Mouse (Mus musculus) heart, adult 2 months (tissue): ENCODE results near the gene Nploc4.

Experiments
- CTCF ChIP-seq: fragments of 200-600 bp; IDR thresholded peaks from 2 replicates; pipeline ENCODE4 v1.8.1; 2022; ENCODE audit warnings: antibody characterized with exemption, mild to moderate bottlenecking, moderate library complexity
- EP300 ChIP-seq: fragments of 200-500 bp; IDR thresholded peaks from 2 replicates; pipeline ENCODE4 v1.6.1; 2011; ENCODE audit warnings: low read depth, low read length, control low read depth; ENCODE audit not compliant: insufficient read depth
- POLR2A ChIP-seq: fragments of 200-500 bp; IDR thresholded peaks from 2 replicates; pipeline ENCODE4 v1.6.1; 2011; ENCODE audit warnings: mild to moderate bottlenecking, low read depth, low read length, control low read depth; ENCODE audit not compliant: insufficient read depth

- TF ChIP-seq POLR2A (no peak), CTCF (no peak), EP300 (no peak)
These were observed 46.0 kb upstream of the Nploc4 start for GRCm38 (mm10) chr11:120483448-120483934.
